Mouse (Mus musculus): ENCODE results near the gene Triobp.

GRCm38 (mm10) chr15:78986536-78987220 lies 39.2 kb downstream of the Triobp start:
- TF ChIP-seq POLR2A (IDR thresholded peaks at IDR 0.05; ENCODE audit: low read depth, low read length) (no peak), CTCF (IDR thresholded peaks at IDR 0.05; ENCODE audit: extremely low read depth, insufficient read depth, insufficient read length, insufficient replicate concordance) (no peak)

All from spleen, adult 2 months (tissue).